ENCODE assay signal across 8 mouse cellular contexts in genomic region chr8:91190816-91191340, GRCm38 (mm10). TPM values are rescaled to one million over a fixed set of nuclear protein-coding genes. Genes with fewer than 3 reads are reported as not detected.
DNase-seq lines count a peak whose midpoint lies in the region; ATAC-seq and TF ChIP-seq lines count a peak whose summit lies in the region.

No protein-coding gene starts in this region.

- peak; percentile 100 for ATAC-seq in common myeloid progenitor, adult 5-6 weeks (replicated peaks; ENCODE audit: low read depth, poor library complexity, severe bottlenecking)
- peak; percentile 82 for ATAC-seq in intestine, embryonic 15.5 days
- 0 out of 2 replicates have a peak, but pooled peaks have one; percentile 37 for ATAC-seq in limb, embryonic 12.5 days (ENCODE audit: insufficient number of reproducible peaks, insufficient read depth, low FRiP score, low TSS enrichment, low read depth)
- peak; percentile 89; the same call in 1 of the 2 replicates for ATAC-seq in midbrain, embryonic 16.5 days
- peak; percentile 92 for ATAC-seq in stomach, postnatal 0 days (ENCODE audit: low FRiP score, low TSS enrichment)

- intact Hi-C loops in gastrocnemius, postnatal 14 days (cut with DNase I; ENCODE audit: low total_unique reads): no loop called here

- peak; percentile 27 to 69 for DNase-seq in adrenal gland, adult (ENCODE audit: inconsistent age in 2 of 2, low spot score in 1 of 2)
- no peak for DNase-seq in adrenal gland, adult 8-10 months
- peak; percentile 72 for DNase-seq in gastrocnemius, postnatal 14 days
- peak; percentile 77 for DNase-seq in stomach, postnatal 0 days (ENCODE audit: low spot score)

- peak overlapping the region; percentile 47 for H3K4me2 ChIP-seq in intestine, embryonic 15.5 days (replicated peaks)
- peak overlapping the region; percentile 47 for H3K4me2 ChIP-seq in limb, embryonic 12.5 days
- no peak overlapping the region; the same call in 1 of the 2 replicates for H3K4me2 ChIP-seq in midbrain, embryonic 16.5 days (ENCODE audit: low read length)
- peak overlapping the region; percentile 38 for H3K4me2 ChIP-seq in stomach, postnatal 0 days (replicated peaks; ENCODE audit: low read depth)

- H3K4me1 ChIP-seq in intestine, embryonic 15.5 days (replicated peaks): peaks cover 4% of the 10 kb centered on the region; the same call in 1 of the 2 replicates
- peaks cover 16% of the 10 kb centered on the region for H3K4me1 ChIP-seq in limb, embryonic 12.5 days (replicated peaks)
- peaks cover 7% of the 10 kb centered on the region; the same call in 1 of the 2 replicates for H3K4me1 ChIP-seq in midbrain, embryonic 16.5 days (ENCODE audit: control insufficient read depth, insufficient read depth, low read length)
- H3K4me1 ChIP-seq in stomach, postnatal 0 days (replicated peaks; ENCODE audit: control insufficient read depth, insufficient read depth): no peaks in the 10 kb centered on the region

- H3K9ac ChIP-seq in intestine, embryonic 15.5 days: no peak overlapping the region
- H3K9ac ChIP-seq in limb, embryonic 12.5 days (replicated peaks): peak overlapping the region; percentile 47; the same call in 1 of the 2 replicates
- no peak overlapping the region for H3K9ac ChIP-seq in midbrain, embryonic 16.5 days (ENCODE audit: low read depth, low read length)
- no peak overlapping the region; the same call in 1 of the 2 replicates for H3K9ac ChIP-seq in stomach, postnatal 0 days (ENCODE audit: low read length)

- peak; percentile 95 for TF ChIP-seq CTCF in stomach, postnatal 0 days (IDR thresholded peaks at IDR 0.05; ENCODE audit: low read depth)

- H3K9me3 ChIP-seq in intestine, embryonic 15.5 days: no peaks in the 10 kb centered on the region
- H3K9me3 ChIP-seq in limb, embryonic 12.5 days: no peaks in the 10 kb centered on the region
- H3K9me3 ChIP-seq in midbrain, embryonic 16.5 days (replicated peaks; ENCODE audit: control insufficient read depth, low read length, poor library complexity, severe bottlenecking): no peaks in the 10 kb centered on the region; the same call in 1 of the 2 replicates
- H3K9me3 ChIP-seq in stomach, postnatal 0 days (ENCODE audit: control insufficient read depth, low read length): no peaks in the 10 kb centered on the region

- no peak for TF ChIP-seq EP300 in stomach, postnatal 0 days (optimal IDR thresholded peaks at IDR 0.05)

- no peak overlapping the region for H3K27ac ChIP-seq in intestine, embryonic 15.5 days
- H3K27ac ChIP-seq in limb, embryonic 12.5 days: no peak overlapping the region
- H3K27ac ChIP-seq in midbrain, embryonic 16.5 days (ENCODE audit: low read length): no peak overlapping the region
- H3K27ac ChIP-seq in stomach, postnatal 0 days (replicated peaks): no peak overlapping the region

- H3K36me3 ChIP-seq in intestine, embryonic 15.5 days: no peaks in the 10 kb centered on the region
- no peaks in the 10 kb centered on the region for H3K36me3 ChIP-seq in limb, embryonic 12.5 days
- no peaks in the 10 kb centered on the region for H3K36me3 ChIP-seq in midbrain, embryonic 16.5 days (ENCODE audit: control insufficient read depth, insufficient read depth, low read length)
- H3K36me3 ChIP-seq in stomach, postnatal 0 days (ENCODE audit: control insufficient read depth, insufficient read depth, low read length): no peaks in the 10 kb centered on the region

- whole genome bisulfite sequencing in intestine, embryonic 15.5 days: 2% methylated on average over 17 of the region's 17 CpGs
- WGBS in limb, embryonic 12.5 days: 0% methylated on average over 17 of the region's 17 CpGs
- WGBS in midbrain, embryonic 16.5 days: 5% methylated on average over 17 of the region's 17 CpGs
- 6% methylated on average over 17 of the region's 17 CpGs for WGBS in stomach, postnatal 0 days

- H3K27me3 ChIP-seq in intestine, embryonic 15.5 days (replicated peaks): peaks cover 5% of the 10 kb centered on the region
- H3K27me3 ChIP-seq in limb, embryonic 12.5 days: peaks cover 75% of the 10 kb centered on the region
- peaks cover 4% of the 10 kb centered on the region for H3K27me3 ChIP-seq in midbrain, embryonic 16.5 days (ENCODE audit: control insufficient read depth, insufficient read depth, low read depth, low read length)
- no peaks in the 10 kb centered on the region for H3K27me3 ChIP-seq in stomach, postnatal 0 days (ENCODE audit: control insufficient read depth, insufficient read depth, low read length)

- H3K4me3 ChIP-seq in intestine, embryonic 15.5 days (replicated peaks): no peak overlapping the region
- H3K4me3 ChIP-seq in limb, embryonic 12.5 days (replicated peaks): peak overlapping the region; percentile 18; the same call in 1 of the 2 replicates
- no peak overlapping the region for H3K4me3 ChIP-seq in midbrain, embryonic 16.5 days (ENCODE audit: low read depth, low read length)
- no peak overlapping the region for H3K4me3 ChIP-seq in stomach, postnatal 0 days (ENCODE audit: low read depth, low read length)

RNA-seq across cellular contexts. Expression of gene Aktip, which starts 8.9 kb away (rescaled TPM):
- total RNA-seq in adrenal gland, adult 8-10 months (2022): 10 to 100 TPM; 43.1 to 58.7 (median 48.4) TPM
- 11.4 and 14.8 TPM in 2 replicates for total RNA-seq in common myeloid progenitor, adult 5-6 weeks (2017)
- total RNA-seq in gastrocnemius, postnatal 14 days (2021): 10 to 100 TPM; 31.7 to 34.2 TPM
- 43.0 and 44.9 TPM in 2 replicates for polyA plus RNA-seq in intestine, embryonic 15.5 days (2015; fragmentation: Nextera tagmentation; extraction: Ambion mirVana)
- 43.0 and 44.2 TPM in 2 replicates for polyA plus RNA-seq in limb, embryonic 12.5 days (2016; fragmentation: Nextera tagmentation; extraction: Ambion mirVana)
- polyA plus RNA-seq in midbrain, embryonic 16.5 days (2015; fragmentation: Nextera tagmentation; extraction: Ambion mirVana): 141 TPM in 2 replicates
- 42.2 and 47.1 TPM in 2 replicates for polyA plus RNA-seq in stomach, postnatal 0 days (2015; fragmentation: Nextera tagmentation; extraction: Ambion mirVana)

Comparison
In these comparisons a context has a peak if more than half of its experiments do, and no peak if none do; other contexts are left out.
1. ATAC-seq: peak in every context shown above with its lines; median percentile 100 in common myeloid progenitor, adult 5-6 weeks; 92 in stomach, postnatal 0 days; 89 in midbrain, embryonic 16.5 days; 82 in intestine, embryonic 15.5 days; 37 in limb, embryonic 12.5 days.